Mouse (Mus musculus) right cerebral cortex, adult 18-20 months (tissue): ENCODE results near the gene Olfr1382.
A peak's percentile ranks its signal among the peaks of the same experiment; 100 is the strongest.
"Not testable (repeated sequence)": the region's sequence is repeated elsewhere in the genome, so short reads cannot be mapped to it uniquely, and the experiment has no call there.

Experiments
- DNase-seq: peaks from one replicate; pipeline ENCODE4 v3.0.0; 2022; ENCODE audit warnings: mixed read lengths

Olfr1382 gene

DNA sequence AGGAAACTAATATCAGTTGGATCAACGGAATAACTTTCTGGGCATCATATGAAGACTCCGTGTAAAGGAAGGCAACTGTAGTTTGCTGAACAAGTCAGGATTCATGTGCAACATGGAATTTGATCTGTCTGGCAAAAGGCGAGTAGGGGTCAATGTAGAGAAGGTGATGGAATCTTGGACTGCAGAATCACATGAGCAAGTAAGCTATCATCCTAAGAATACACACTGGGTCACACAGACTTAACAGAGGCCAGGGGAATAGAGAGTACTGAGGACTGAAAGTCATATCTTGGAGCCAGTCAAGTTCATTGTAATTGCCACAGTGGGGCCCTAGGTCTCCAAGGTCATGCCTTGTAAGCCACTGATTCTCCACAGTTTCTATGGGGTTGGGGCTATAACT is at the start of gene Olfr1382:
TSS of gene Olfr1382 (plus strand) at position 301 of the 400 bp plus-strand sequence.
- DNase-seq = no peak

DNA sequence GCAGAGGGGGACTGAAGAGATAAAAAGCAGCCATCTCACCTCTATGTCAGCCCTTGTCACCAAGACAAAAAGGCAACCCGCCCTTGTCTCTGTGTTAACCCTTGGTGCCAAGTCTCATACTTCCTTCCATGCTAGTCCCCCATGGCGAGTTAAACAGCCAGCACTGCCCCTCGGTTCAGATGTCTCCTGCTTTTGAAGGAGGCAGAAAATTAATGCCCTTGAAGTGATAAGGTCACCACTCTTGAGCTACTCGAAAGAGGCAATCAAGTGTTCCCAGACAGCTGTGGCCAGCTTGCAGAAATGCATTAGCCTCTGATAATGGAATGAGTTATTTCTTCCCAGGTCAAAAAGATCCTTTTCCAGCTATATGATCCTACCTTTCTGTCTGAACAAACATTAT is 42.1 kb upstream of the Olfr1382 start:
- DNase-seq = no peak

DNA sequence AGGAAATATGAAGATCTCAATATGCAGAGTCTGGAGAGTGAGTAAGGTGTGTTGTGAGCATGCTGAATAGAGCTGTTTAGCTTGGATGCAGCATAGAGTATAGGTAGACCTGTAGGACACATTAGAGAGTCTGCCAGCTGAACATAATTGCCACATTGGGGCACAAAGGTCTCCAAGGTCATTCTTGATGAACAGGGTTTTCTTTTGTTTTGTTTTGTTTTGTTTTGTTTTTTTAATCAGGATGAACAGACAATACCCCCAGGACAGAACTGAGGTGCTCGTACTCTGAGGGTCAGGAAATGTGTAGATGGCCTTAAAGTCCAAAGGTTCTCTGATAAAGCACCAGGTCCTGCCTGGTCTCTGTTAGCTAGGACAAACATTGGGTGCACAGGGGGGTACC is 39.3 kb upstream of the Olfr1382 start, which contains the start of gene Olfr1385:
TSS of gene Olfr1385 (plus strand) at position 301 of the 400 bp plus-strand sequence.
- not testable (repeated sequence) for DNase-seq

DNA sequence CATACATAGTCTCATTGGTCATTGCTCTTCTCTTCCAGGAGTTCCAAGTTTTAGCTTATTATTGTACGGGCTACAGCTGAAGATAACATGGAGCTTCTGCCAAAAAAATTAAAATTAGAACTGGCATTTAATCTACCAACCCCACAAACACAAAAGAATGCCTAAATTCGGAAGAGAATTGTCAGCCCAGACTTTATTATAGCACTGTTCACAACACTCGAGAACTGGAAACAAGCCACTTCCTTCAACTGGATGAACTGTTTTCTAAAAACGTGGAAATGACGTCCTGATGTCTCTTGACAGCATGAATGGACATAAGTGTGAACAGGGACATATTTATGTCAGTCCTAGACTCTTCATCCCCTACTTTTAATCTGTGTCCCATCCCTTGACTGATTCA is 10.0 kb upstream of the Olfr1382 start:
- DNase-seq = peak; percentile 3

DNA sequence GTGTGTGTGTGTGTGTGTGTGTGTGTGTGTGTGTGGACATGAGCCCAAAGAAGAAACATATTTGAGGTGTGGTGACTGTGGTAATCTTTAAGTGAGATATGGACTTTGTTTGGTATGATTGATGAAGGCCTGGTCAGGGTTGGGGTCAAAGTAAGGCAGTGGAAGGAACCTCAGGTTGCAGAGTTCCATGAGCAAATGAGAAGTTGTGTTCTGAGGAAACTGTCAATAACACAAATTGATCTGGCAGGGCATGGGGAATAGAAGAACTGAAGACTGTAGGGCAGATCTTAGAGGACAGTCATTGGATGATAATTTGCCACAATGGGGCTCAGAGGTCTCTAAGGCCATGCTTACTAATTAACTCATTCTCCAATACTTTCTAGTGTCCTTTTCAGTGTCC is 8.7 kb upstream of the Olfr1382 start, which contains the start of gene Olfr1383:
TSS of gene Olfr1383 (plus strand) at position 301 of the 400 bp plus-strand sequence.
- no peak for DNase-seq

DNA sequence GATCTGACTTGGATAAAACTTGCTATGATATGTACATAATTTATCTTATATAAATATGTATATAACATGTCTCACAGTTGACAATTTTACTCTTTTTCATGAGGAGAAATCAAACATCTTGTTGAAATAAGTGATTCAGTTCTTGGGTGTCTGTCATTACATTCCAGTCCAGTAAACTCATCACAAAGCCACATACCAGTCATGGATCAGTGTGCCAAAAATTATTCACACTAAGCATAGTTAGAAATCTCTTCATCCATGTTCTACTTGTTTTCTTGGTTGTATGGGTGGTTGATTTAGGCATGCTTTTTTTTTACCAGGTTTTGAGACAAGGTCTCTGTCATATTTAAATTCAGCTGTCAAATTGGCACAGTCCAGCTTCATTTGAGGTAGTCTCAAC is 4.7 kb downstream of the Olfr1382 start:
- no peak for DNase-seq

DNA sequence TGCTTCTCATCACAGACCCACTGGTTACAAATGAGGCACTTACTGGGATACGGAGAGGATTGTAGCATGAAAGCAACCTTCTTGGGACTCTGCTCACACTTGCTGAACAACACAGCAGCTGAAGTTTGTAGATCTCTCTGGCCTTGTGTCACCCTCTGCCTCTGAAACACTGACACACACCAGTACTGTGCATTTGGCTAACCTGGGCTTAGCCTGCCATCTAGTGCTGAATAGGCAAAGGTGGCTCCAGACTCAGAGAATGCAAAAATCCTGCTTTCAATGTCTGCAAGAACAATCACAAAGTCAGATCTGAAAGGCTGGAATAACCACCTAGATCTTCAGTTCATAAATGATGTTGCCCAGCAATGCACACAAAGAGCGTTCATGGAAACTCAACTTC is 8.6 kb downstream of the Olfr1382 start:
- peak; percentile 39 for DNase-seq

DNA sequence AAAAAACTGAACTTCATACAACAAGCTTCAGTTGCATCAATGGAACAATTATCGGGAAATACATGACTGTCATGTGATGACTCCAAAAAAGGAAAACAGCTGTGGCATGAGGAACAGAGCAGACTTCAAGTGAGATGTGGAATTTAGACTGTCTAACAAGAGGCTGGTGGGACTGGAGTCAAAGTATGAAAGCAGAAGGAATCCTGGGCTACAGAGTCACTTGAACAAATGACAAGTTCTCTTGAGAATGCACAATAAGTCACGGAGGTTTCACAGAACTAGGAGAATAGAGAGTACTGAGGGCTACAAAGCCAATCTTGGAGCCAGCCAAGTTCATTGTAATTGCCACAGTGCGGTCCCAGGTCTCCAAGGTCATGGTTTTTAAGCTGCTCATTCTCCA is 15.1 kb downstream of the Olfr1382 start, which contains the start of gene Olfr1381:
TSS of gene Olfr1381 (plus strand) at position 301 of the 400 bp plus-strand sequence.
- DNase-seq = not testable (repeated sequence)

DNA sequence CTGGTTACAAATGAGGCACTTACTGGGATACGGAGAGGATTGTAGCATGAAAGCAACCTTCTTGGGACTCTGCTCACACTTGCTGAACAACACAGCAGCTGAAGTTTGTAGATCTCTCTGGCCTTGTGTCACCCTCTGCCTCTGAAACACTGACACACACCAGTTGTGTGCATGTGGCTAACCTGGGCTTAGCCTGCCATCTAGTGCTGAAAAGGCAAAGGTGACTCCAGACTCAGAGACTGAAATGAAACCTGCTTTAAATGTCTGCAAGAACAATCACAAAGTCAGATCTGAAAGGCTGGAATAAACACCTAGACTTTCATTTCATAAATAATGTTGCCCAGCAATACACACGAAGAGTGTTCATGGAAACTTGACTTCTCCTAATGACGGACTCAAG is 26.0 kb downstream of the Olfr1382 start:
- not testable (repeated sequence) for DNase-seq

DNA sequence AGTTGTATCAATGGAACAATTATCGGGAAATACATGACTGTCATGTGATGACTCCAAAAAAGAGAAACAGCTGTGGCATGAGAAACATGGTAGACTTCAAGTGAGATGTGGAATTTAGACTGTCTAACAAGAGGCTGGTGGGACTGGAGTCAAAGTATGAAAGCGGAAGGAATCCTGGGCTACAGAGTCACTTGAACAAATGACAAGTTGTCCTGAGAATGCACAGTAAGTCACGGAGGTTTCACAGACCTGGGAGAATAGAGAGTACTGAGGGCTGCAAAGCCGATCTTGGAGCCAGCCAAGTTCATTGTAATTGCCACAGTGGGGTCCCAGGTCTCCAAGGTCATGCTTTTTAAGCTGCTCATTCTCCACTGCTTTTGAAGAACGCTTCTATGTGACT is 28.5 kb downstream of the Olfr1382 start, which contains the start of gene Olfr1380:
TSS of gene Olfr1380 (plus strand) at position 301 of the 400 bp plus-strand sequence.
- not testable (repeated sequence) for DNase-seq

DNA sequence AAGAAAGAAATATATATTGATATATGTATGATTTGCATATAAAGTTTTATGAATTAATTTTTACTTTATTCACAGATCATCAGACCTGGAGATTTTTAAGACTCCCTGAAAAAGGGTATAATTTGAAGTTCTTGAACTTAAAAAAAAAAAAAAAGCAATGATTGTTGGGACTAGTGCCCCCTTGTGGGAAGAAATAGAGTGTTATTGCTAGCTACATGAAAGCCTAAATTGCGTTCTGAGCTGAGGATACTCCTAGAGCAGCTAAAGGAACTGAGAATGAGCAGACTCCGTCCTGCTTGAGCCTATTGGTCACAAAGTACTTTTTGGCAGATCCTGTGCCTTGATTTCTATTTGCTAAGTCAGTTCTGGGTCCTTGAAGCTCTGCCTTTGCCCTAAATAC is 47.0 kb downstream of the Olfr1382 start:
- not testable (repeated sequence) for DNase-seq

DNA sequence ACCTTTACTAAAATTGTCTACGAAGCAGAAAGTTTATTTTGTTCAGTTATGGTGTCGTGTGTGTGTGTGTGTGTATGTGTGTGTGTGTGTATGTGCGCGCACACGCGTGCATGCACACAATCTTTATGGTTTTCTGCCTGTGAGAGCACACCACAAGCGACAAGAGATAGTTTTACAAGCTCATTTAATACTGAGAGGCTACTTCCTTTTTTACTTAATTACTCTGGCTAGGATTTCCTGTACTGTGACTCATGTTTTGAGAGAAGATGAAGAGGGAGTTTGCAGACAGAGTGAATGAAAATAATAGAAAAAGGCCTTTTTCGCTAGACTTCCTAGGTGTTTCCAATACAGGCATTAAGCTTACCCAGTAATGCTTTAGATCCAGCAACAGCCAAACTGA is 52.4 kb downstream of the Olfr1382 start:
- DNase-seq = not testable (repeated sequence)
